Mouse (Mus musculus) cerebellum, adult 9-11 months (tissue): Measurements from ENCODE around the gene Ikzf3.

Experiments
- DNase-seq: peaks from one replicate; pipeline ENCODE4 v3.0.0; 2022

Ikzf3 gene

GRCm38 (mm10) chr11:98545711-98546231 lies at the start of gene Ikzf3:
Gene Ikzf3 (minus strand): TSS chr11:98546031.
- peak; percentile 6 for DNase-seq

GRCm38 (mm10) chr11:98595473-98595872 lies 49.6 kb upstream of the Ikzf3 start:
- no peak for DNase-seq

GRCm38 (mm10) chr11:98595021-98595420 lies 49.2 kb upstream of the Ikzf3 start:
- no peak for DNase-seq

- DNase-seq: peak; percentile 74
Observed at GRCm38 (mm10) chr11:98590548-98591445, 45.0 kb upstream of the Ikzf3 start.

GRCm38 (mm10) chr11:98589306-98589705 lies 43.5 kb upstream of the Ikzf3 start:
- no peak for DNase-seq

GRCm38 (mm10) chr11:98588833-98589281 lies 43.0 kb upstream of the Ikzf3 start:
- DNase-seq: no peak

GRCm38 (mm10) chr11:98587684-98588546 lies 42.1 kb upstream of the Ikzf3 start:
- DNase-seq: peak; percentile 72

GRCm38 (mm10) chr11:98586892-98587563 lies 41.2 kb upstream of the Ikzf3 start, which contains the start of gene Ormdl3:
Gene Ormdl3 (minus strand): TSS chr11:98587368.
- DNase-seq: peak; percentile 96

- peak; percentile 62 for DNase-seq
Observed at GRCm38 (mm10) chr11:98586087-98586891, 40.5 kb upstream of the Ikzf3 start.

GRCm38 (mm10) chr11:98584629-98585177 lies 38.9 kb upstream of the Ikzf3 start:
- no peak for DNase-seq

- DNase-seq: no peak
Observed at GRCm38 (mm10) chr11:98584146-98584545, 38.3 kb upstream of the Ikzf3 start.

GRCm38 (mm10) chr11:98583571-98583970 lies 37.7 kb upstream of the Ikzf3 start:
- DNase-seq: no peak

GRCm38 (mm10) chr11:98583265-98583552 lies 37.4 kb upstream of the Ikzf3 start:
- DNase-seq: no peak

- no peak for DNase-seq
Observed at GRCm38 (mm10) chr11:98582551-98583264, 36.9 kb upstream of the Ikzf3 start.

GRCm38 (mm10) chr11:98582030-98582388 lies 36.2 kb upstream of the Ikzf3 start:
- no peak for DNase-seq

- DNase-seq: no peak
Observed at GRCm38 (mm10) chr11:98581286-98582029, 35.6 kb upstream of the Ikzf3 start.

- DNase-seq: no peak
Observed at GRCm38 (mm10) chr11:98580301-98581121, 34.7 kb upstream of the Ikzf3 start.

GRCm38 (mm10) chr11:98577776-98578175 lies 31.9 kb upstream of the Ikzf3 start:
- DNase-seq: no peak

- DNase-seq: no peak
Observed at GRCm38 (mm10) chr11:98569461-98569860, 23.6 kb upstream of the Ikzf3 start.
